Mouse (Mus musculus): ENCODE measurements around the gene Recql. TPM values are rescaled to one million over a fixed set of nuclear protein-coding genes. Genes with fewer than 3 reads are reported as not detected.

Recql gene
- polyA plus RNA-seq, 1 experiment from 2014 or later = 26.5 TPM

GRCm38 (mm10) chr6:142386285-142387010 lies 439 bp downstream of the Recql start:
- H3K4me1 ChIP-seq = peaks cover 25% of the 10 kb centered on the region
- peak overlapping the region; percentile 67 for H3K4me2 ChIP-seq
- no peaks in the 10 kb centered on the region for H3K27me3 ChIP-seq
- no peak; the same call in 1 of the 2 replicates for ATAC-seq (ENCODE audit: insufficient number of reproducible peaks, low FRiP score, low TSS enrichment, low read depth)
- H3K27ac ChIP-seq = no peak overlapping the region
- H3K9ac ChIP-seq = peak overlapping the region; percentile 54
- WGBS = 5% methylated on average over 31 of the region's 31 CpGs
- H3K36me3 ChIP-seq = no peaks in the 10 kb centered on the region
- H3K4me3 ChIP-seq = peak overlapping the region; percentile 96
- H3K9me3 ChIP-seq = no peaks in the 10 kb centered on the region

GRCm38 (mm10) chr6:142384521-142384920 lies 2.4 kb downstream of the Recql start:
- 89% methylated on average over 9 of the region's 9 CpGs for WGBS
- H3K27me3 ChIP-seq = no peaks in the 10 kb centered on the region
- no peak overlapping the region for H3K9ac ChIP-seq
- peaks cover 22% of the 10 kb centered on the region for H3K4me1 ChIP-seq
- H3K4me3 ChIP-seq = no peak overlapping the region
- no peak overlapping the region for H3K4me2 ChIP-seq
- H3K36me3 ChIP-seq = no peaks in the 10 kb centered on the region
- ATAC-seq (ENCODE audit: insufficient number of reproducible peaks, low FRiP score, low TSS enrichment, low read depth) = no peak
- no peaks in the 10 kb centered on the region for H3K9me3 ChIP-seq
- no peak overlapping the region for H3K27ac ChIP-seq

GRCm38 (mm10) chr6:142381615-142382014 lies 5.3 kb downstream of the Recql start:
- Histone ChIP-seq H3K36me3 (peaks cover 9% of the 10 kb centered on the region), H3K4me1 (peaks cover 6% of the 10 kb centered on the region), H3K4me3 (no peak overlapping the region), H3K4me2 (no peak overlapping the region), H3K27ac (no peak overlapping the region), H3K9me3 (no peaks in the 10 kb centered on the region), H3K9ac (no peak overlapping the region), H3K27me3 (no peaks in the 10 kb centered on the region)
- ATAC-seq (ENCODE audit: insufficient number of reproducible peaks, low FRiP score, low TSS enrichment, low read depth) = no peak
- WGBS = 89% methylated on average over 7 of the region's 7 CpGs

GRCm38 (mm10) chr6:142379961-142380360 lies 6.9 kb downstream of the Recql start:
- Histone ChIP-seq H3K4me1 (no peaks in the 10 kb centered on the region), H3K9me3 (no peaks in the 10 kb centered on the region), H3K27me3 (no peaks in the 10 kb centered on the region), H3K9ac (no peak overlapping the region), H3K4me2 (no peak overlapping the region), H3K4me3 (no peak overlapping the region), H3K36me3 (peaks cover 23% of the 10 kb centered on the region), H3K27ac (no peak overlapping the region)
- WGBS = 86% methylated on average over 6 of the region's 6 CpGs
- no peak for ATAC-seq (ENCODE audit: insufficient number of reproducible peaks, low FRiP score, low TSS enrichment, low read depth)

DNA sequence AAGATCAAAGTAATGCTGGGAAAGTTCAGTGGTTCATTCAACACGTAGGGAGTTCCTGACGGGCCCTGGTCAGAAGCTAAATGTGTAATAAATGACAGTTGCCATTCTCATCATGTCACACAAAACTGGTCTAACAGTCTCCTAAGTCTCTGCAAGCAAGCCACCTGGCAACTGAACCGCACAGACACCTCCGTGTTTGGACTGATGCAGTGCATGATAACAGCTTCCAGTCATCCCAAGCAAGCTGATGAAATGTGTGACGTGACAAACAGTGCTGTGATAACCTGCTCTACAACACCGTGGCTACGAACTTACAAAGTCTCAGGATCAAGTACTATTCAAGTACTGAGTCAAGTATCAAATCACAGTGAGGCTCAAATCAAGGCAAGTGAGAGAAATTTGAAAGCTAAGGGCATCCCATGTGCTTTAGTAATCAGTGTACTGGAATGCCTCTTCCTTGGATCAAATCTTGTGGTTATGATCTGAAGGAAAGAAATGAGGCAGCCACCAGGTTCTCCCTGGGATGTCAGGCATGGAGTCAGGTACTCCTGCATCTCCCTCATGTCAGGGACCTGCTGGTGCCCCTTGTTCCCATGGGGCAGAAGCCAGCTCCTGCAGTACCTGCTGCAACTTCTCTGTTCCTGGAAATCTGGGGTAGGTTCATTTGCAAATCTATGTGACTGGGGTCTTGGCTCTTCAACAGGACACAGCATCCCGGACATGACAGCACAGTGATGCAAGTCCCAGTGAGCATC lies 8.1 kb downstream of the Recql start:
- no peak for ATAC-seq (ENCODE audit: insufficient number of reproducible peaks, low FRiP score, low TSS enrichment, low read depth)
- H3K4me1 ChIP-seq = no peaks in the 10 kb centered on the region
- H3K36me3 ChIP-seq = peaks cover 34% of the 10 kb centered on the region
- no peak overlapping the region for H3K9ac ChIP-seq
- H3K4me2 ChIP-seq = no peak overlapping the region
- no peak overlapping the region for H3K4me3 ChIP-seq
- no peaks in the 10 kb centered on the region for H3K27me3 ChIP-seq
- H3K9me3 ChIP-seq = no peaks in the 10 kb centered on the region
- H3K27ac ChIP-seq = no peak overlapping the region
- WGBS = 87% methylated on average over 8 of the region's 8 CpGs

DNA sequence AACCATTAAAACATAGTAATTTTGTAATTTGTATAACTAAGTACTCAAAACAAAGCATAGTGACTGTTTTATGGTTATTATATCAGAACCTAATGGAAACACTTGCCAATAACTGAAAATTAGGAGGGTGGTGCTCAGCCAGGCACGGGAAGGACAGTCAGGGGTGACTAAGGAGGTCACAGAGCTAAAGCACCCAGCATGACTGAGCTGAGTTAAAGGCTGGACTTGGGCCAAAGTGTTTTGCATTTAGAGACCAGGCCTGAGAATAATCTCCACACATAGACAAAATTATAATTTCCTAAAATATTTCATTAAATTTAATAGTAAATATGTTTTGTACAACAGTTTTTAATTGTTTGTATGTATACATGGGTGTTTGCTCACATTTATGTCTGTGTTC lies 9.8 kb downstream of the Recql start:
- no peak for ATAC-seq (ENCODE audit: insufficient number of reproducible peaks, low FRiP score, low TSS enrichment, low read depth)
- WGBS = 68% methylated on average over 1 of the region's 1 CpGs
- H3K4me3 ChIP-seq = no peak overlapping the region

GRCm38 (mm10) chr6:142369568-142369967 lies 17.3 kb downstream of the Recql start:
- H3K9ac ChIP-seq = no peak overlapping the region
- H3K27me3 ChIP-seq = no peaks in the 10 kb centered on the region
- no peak overlapping the region for H3K4me2 ChIP-seq
- ATAC-seq (ENCODE audit: insufficient number of reproducible peaks, low FRiP score, low TSS enrichment, low read depth) = no peak
- no peaks in the 10 kb centered on the region for H3K4me1 ChIP-seq
- H3K27ac ChIP-seq = no peak overlapping the region
- H3K4me3 ChIP-seq = no peak overlapping the region
- peaks cover 56% of the 10 kb centered on the region for H3K36me3 ChIP-seq
- H3K9me3 ChIP-seq = no peaks in the 10 kb centered on the region
- WGBS = 87% methylated on average over 3 of the region's 3 CpGs

More for the DNA sequence above, 9.8 kb downstream of the Recql start:
- Histone ChIP-seq H3K36me3 (peaks cover 46% of the 10 kb centered on the region), H3K27ac (no peak overlapping the region), H3K4me1 (no peaks in the 10 kb centered on the region), H3K27me3 (no peaks in the 10 kb centered on the region), H3K9ac (no peak overlapping the region), H3K9me3 (no peaks in the 10 kb centered on the region), H3K4me2 (no peak overlapping the region)

GRCm38 (mm10) chr6:142367565-142367964 lies 19.3 kb downstream of the Recql start:
- H3K36me3 ChIP-seq = peaks cover 55% of the 10 kb centered on the region

GRCm38 (mm10) chr6:142366473-142367018 lies 20.3 kb downstream of the Recql start:
- no peak for ATAC-seq (ENCODE audit: insufficient number of reproducible peaks, low FRiP score, low TSS enrichment, low read depth)
- Histone ChIP-seq H3K27me3 (no peaks in the 10 kb centered on the region), H3K4me3 (no peak overlapping the region), H3K36me3 (peaks cover 53% of the 10 kb centered on the region), H3K9me3 (no peaks in the 10 kb centered on the region), H3K4me1 (no peaks in the 10 kb centered on the region), H3K4me2 (no peak overlapping the region), H3K27ac (no peak overlapping the region), H3K9ac (no peak overlapping the region)
- WGBS = 86% methylated on average over 10 of the region's 10 CpGs

More at GRCm38 (mm10) chr6:142367565-142367964, 19.3 kb downstream of the Recql start:
- Histone ChIP-seq H3K9ac (no peak overlapping the region), H3K4me3 (no peak overlapping the region), H3K4me1 (no peaks in the 10 kb centered on the region), H3K4me2 (no peak overlapping the region), H3K27ac (no peak overlapping the region), H3K27me3 (no peaks in the 10 kb centered on the region), H3K9me3 (no peaks in the 10 kb centered on the region)
- 88% methylated on average over 3 of the region's 3 CpGs for WGBS
- no peak for ATAC-seq (ENCODE audit: insufficient number of reproducible peaks, low FRiP score, low TSS enrichment, low read depth)

- Histone ChIP-seq H3K4me3 (no peak overlapping the region), H3K4me1 (no peaks in the 10 kb centered on the region), H3K36me3 (peaks cover 54% of the 10 kb centered on the region), H3K9ac (no peak overlapping the region), H3K27ac (no peak overlapping the region), H3K4me2 (no peak overlapping the region), H3K27me3 (no peaks in the 10 kb centered on the region), H3K9me3 (no peaks in the 10 kb centered on the region)
- WGBS = 77% methylated on average over 8 of the region's 8 CpGs
- ATAC-seq (ENCODE audit: insufficient number of reproducible peaks, low FRiP score, low TSS enrichment, low read depth) = no peak
Measured at GRCm38 (mm10) chr6:142365742-142366472, 21.0 kb downstream of the Recql start.

DNA sequence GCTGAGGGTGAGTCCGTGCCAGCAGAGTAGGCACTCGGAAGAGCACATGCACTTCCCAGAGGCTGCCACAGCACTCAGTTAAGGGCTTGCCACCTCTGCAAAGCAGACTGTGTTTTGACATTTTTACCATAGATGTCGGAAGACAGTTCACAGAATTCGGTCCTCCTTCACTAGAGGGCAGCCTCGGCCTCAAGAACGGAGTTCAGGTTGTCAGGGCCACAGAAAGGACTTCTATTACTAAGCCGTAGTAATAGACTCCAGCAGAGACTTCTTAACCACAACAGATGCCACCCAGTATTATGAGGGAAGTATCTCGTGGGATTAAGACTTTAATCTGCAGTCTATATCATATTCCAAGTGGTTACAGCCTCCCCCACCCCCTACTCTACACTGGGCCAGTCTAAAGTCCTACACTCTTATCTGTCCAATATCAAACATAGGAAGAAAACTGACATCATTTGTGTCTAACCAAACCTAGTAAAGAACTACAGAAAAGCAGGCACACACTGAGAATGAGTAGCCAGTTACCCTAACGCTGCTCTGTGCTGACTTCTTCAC lies 23.8 kb downstream of the Recql start:
- ATAC-seq (ENCODE audit: insufficient number of reproducible peaks, low FRiP score, low TSS enrichment, low read depth) = no peak
- Histone ChIP-seq H3K27me3 (no peaks in the 10 kb centered on the region), H3K4me1 (no peaks in the 10 kb centered on the region), H3K36me3 (peaks cover 70% of the 10 kb centered on the region), H3K9ac (no peak overlapping the region), H3K4me3 (no peak overlapping the region), H3K9me3 (no peaks in the 10 kb centered on the region), H3K27ac (no peak overlapping the region), H3K4me2 (no peak overlapping the region)
- WGBS = 66% methylated on average over 9 of the region's 9 CpGs

Data from limb, embryonic 15.5 days (tissue).